Mouse (Mus musculus): ENCODE results near the gene Slc35b1. TPM values are rescaled to one million over a fixed set of nuclear protein-coding genes. Genes with fewer than 3 reads are reported as not detected.

Gene Slc35b1
- polyA plus RNA-seq, 1 experiment from 2014 or later, result 108 TPM

Other genes with a start within 250 kb of the Slc35b1 start
- gene Dlx4, start 238.4 kb upstream of the Slc35b1 start, polyA plus RNA-seq (2014; fragmentation: Nextera tagmentation; extraction: Ambion mirVana), result 3.1 and 3.2 TPM in 2 replicates
- gene Tac4, start 123.2 kb upstream of the Slc35b1 start, polyA plus RNA-seq (2014; fragmentation: Nextera tagmentation; extraction: Ambion mirVana), result not detected in 2 replicates
- gene Kat7, start 74.4 kb upstream of the Slc35b1 start, polyA plus RNA-seq (2014; fragmentation: Nextera tagmentation; extraction: Ambion mirVana), result 57.9 and 66.5 TPM in 2 replicates
- gene Fam117a, start 47.7 kb upstream of the Slc35b1 start, polyA plus RNA-seq (2014; fragmentation: Nextera tagmentation; extraction: Ambion mirVana), result 15.2 and 15.5 TPM in 2 replicates
- gene Spop, start 29.4 kb downstream of the Slc35b1 start, polyA plus RNA-seq (2014; fragmentation: Nextera tagmentation; extraction: Ambion mirVana), result 98.3 and 106 TPM in 2 replicates
- gene Nxph3, start 129.9 kb downstream of the Slc35b1 start, polyA plus RNA-seq (2014; fragmentation: Nextera tagmentation; extraction: Ambion mirVana), result 0.72 and 1.1 TPM in 2 replicates
- 47.5 and 58.7 TPM in 2 replicates for gene Ngfr, start 203.0 kb downstream of the Slc35b1 start, polyA plus RNA-seq (2014; fragmentation: Nextera tagmentation; extraction: Ambion mirVana)

Measured in embryonic facial prominence, embryonic 14.5 days (tissue).